ENCODE assay signal across 8 mouse cellular contexts in the genomic region with DNA sequence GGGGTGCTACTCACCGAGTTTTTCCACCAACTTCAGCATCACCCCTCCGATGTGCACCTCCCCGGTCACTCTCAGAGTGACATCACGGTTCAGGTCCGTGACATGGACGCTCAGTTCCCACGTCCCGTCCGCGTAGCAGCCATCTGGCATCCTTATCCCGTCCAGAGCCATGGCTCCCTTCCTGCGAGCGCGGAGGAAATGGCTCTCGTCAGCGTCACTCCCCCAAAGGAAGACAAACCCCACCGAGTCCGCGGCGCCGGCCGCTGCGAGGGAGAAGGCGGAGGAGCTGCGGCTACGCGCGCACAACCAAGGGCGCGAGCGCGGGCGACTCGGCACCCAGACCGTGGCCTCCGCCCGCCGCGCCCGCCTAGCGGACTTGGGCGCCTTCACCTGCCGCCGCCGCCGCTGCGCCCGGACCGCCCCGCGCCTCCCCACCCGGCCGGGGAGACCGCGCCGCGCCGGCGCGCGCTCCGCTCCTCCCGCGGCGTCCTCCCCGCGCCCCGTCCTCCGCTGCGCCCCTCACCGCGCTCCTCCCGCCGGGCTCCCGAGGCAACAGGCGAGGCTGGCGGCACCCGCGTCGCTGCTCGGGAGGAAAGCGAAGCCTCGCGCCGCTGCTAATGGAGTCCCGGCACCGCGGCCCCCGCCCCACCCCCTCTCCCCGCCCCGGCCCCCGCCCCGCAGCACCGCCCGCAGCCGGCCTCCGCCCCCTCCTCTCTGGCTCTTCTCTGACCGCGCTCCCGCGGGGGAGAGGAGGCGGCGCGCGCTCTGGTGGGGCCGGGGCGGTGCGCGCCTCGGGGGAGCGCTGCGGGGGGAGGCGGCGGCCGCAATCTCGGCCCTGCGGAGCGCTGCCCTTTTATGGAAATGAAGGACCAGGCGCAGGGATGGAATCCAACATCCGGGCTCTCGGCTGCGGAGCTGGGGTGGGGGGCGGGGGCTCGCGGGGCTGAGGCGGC. TPM values are rescaled to one million over a fixed set of nuclear protein-coding genes. Genes with fewer than 3 reads are reported as not detected.
A peak's percentile ranks its signal among the peaks of the same experiment; 100 is the strongest.
DNase-seq lines count a peak whose midpoint lies in the region; ATAC-seq and TF ChIP-seq lines count a peak whose summit lies in the region.

A gene (minus strand): TSS at position 708 of the 953 bp plus-strand sequence.

- H3K36me3 ChIP-seq in embryonic facial prominence, embryonic 13.5 days, result no peaks in the 10 kb centered on the region
- H3K36me3 ChIP-seq in heart, adult 2 months (ENCODE audit: control insufficient read depth, insufficient read depth, low read length), result peaks cover 26% of the 10 kb centered on the region
- no peaks in the 10 kb centered on the region for H3K36me3 ChIP-seq in limb, embryonic 13.5 days
- H3K36me3 ChIP-seq in midbrain, postnatal 0 days (ENCODE audit: insufficient read depth, low read length), result no peaks in the 10 kb centered on the region

- peaks cover 4% of the 10 kb centered on the region; the same call in 1 of the 2 replicates for H3K79me2 ChIP-seq in heart, adult 2 months (replicated peaks; ENCODE audit: control insufficient read depth, insufficient read depth, low read length)

- peak; percentile 79 for DNase-seq in layer of hippocampus, adult 11-12 months (ENCODE audit: low spot score)
- DNase-seq in layer of hippocampus, adult 9-10 months (ENCODE audit: low spot score), result no peak
- DNase-seq in heart, adult 2 months, result peak; percentile 93 to 95
- DNase-seq in kidney, adult 8-10 months, result peak; percentile 85 to 88
- peak; percentile 80 for DNase-seq in midbrain, postnatal 0 days (ENCODE audit: low spot score)
- DNase-seq in testis, postnatal 10 days (ENCODE audit: low spot score), result peak; percentile 92

- intact Hi-C loops in heart, adult 2 months (cut with DNase I), result loop anchor here (2.0 to 5.0 kb wide), 4 partner anchors 21 to 73 kb away; no protein-coding TSS in a partner anchor

- H3K27ac ChIP-seq in embryonic facial prominence, embryonic 13.5 days, result peak within 1 kb of the TSS; percentile 98
- peak within 1 kb of the TSS; percentile 99 for H3K27ac ChIP-seq in heart, adult 2 months
- H3K27ac ChIP-seq in limb, embryonic 13.5 days, result peak within 1 kb of the TSS; percentile 97
- peak within 1 kb of the TSS; percentile 86 for H3K27ac ChIP-seq in midbrain, postnatal 0 days (ENCODE audit: low read depth, low read length)

- H3K4me1 ChIP-seq in embryonic facial prominence, embryonic 13.5 days, result peaks cover 27% of the 10 kb centered on the region
- H3K4me1 ChIP-seq in heart, adult 2 months (ENCODE audit: control insufficient read depth, insufficient read depth, low read length), result peaks cover 7% of the 10 kb centered on the region
- H3K4me1 ChIP-seq in limb, embryonic 13.5 days, result peaks cover 33% of the 10 kb centered on the region
- peaks cover 10% of the 10 kb centered on the region for H3K4me1 ChIP-seq in midbrain, postnatal 0 days (ENCODE audit: insufficient read depth, low read length)

- H3K4me3 ChIP-seq in embryonic facial prominence, embryonic 13.5 days, result peak within 1 kb of the TSS; percentile 64
- peak within 1 kb of the TSS; percentile 76 for H3K4me3 ChIP-seq in heart, adult 2 months
- H3K4me3 ChIP-seq in limb, embryonic 13.5 days, result peak within 1 kb of the TSS; percentile 77
- H3K4me3 ChIP-seq in midbrain, postnatal 0 days (ENCODE audit: low read depth, low read length), result peak within 1 kb of the TSS; percentile 88

- 0 out of 2 replicates have a peak, but pooled peaks have one; percentile 3 for TF ChIP-seq CTCF in heart, adult 2 months (IDR thresholded peaks at IDR 0.05)
- TF ChIP-seq CTCF in midbrain, postnatal 0 days (IDR thresholded peaks at IDR 0.05), result no peak

- peak within 1 kb of the TSS; percentile 86 for H3K9ac ChIP-seq in embryonic facial prominence, embryonic 13.5 days
- peak within 1 kb of the TSS; percentile 96 for H3K9ac ChIP-seq in heart, adult 2 months (ENCODE audit: low read depth, low read length)
- H3K9ac ChIP-seq in limb, embryonic 13.5 days, result peak within 1 kb of the TSS; percentile 90
- peak within 1 kb of the TSS; percentile 70 for H3K9ac ChIP-seq in midbrain, postnatal 0 days (replicated peaks; ENCODE audit: low read length, poor library complexity, severe bottlenecking)

- H3K9me3 ChIP-seq in embryonic facial prominence, embryonic 13.5 days, result no peaks in the 10 kb centered on the region
- H3K9me3 ChIP-seq in limb, embryonic 13.5 days, result no peaks in the 10 kb centered on the region
- no peaks in the 10 kb centered on the region for H3K9me3 ChIP-seq in midbrain, postnatal 0 days (ENCODE audit: low read length)

- peak; percentile 66 for TF ChIP-seq POLR2A in heart, adult 2 months (IDR thresholded peaks at IDR 0.05; ENCODE audit: insufficient read depth, low read depth, low read length)

- peak; percentile 86 for ATAC-seq in embryonic facial prominence, embryonic 13.5 days (ENCODE audit: insufficient number of reproducible peaks, insufficient read depth, low FRiP score, low TSS enrichment, low read depth)
- ATAC-seq in limb, embryonic 13.5 days (ENCODE audit: low FRiP score, low read depth), result peak; percentile 88
- peak; percentile 88 for ATAC-seq in midbrain, postnatal 0 days (ENCODE audit: low FRiP score)

- peak within 1 kb of the TSS; percentile 63 for H3K4me2 ChIP-seq in embryonic facial prominence, embryonic 13.5 days
- peak within 1 kb of the TSS; percentile 78 for H3K4me2 ChIP-seq in limb, embryonic 13.5 days (replicated peaks)
- H3K4me2 ChIP-seq in midbrain, postnatal 0 days (ENCODE audit: low read depth, low read length, poor library complexity, severe bottlenecking), result peak within 1 kb of the TSS; percentile 65

- WGBS in embryonic facial prominence, embryonic 13.5 days, result 1% methylated on average over 100 of the region's 126 CpGs
- WGBS in heart, adult 2 months, result 1% methylated on average over 88 of the region's 126 CpGs
- under 1% methylated on average over 62 of the region's 126 CpGs for WGBS in limb, embryonic 13.5 days
- 1% methylated on average over 73 of the region's 126 CpGs for WGBS in midbrain, postnatal 0 days

- H3K27me3 ChIP-seq in embryonic facial prominence, embryonic 13.5 days, result no peaks in the 10 kb centered on the region
- H3K27me3 ChIP-seq in heart, adult 2 months (ENCODE audit: control insufficient read depth, insufficient read depth, low read length), result no peaks in the 10 kb centered on the region
- H3K27me3 ChIP-seq in limb, embryonic 13.5 days, result no peaks in the 10 kb centered on the region
- H3K27me3 ChIP-seq in midbrain, postnatal 0 days (ENCODE audit: insufficient read depth, low read length), result no peaks in the 10 kb centered on the region

- TF ChIP-seq EP300 in heart, adult 2 months (IDR thresholded peaks at IDR 0.05; ENCODE audit: insufficient read depth, low read depth, low read length), result peak; percentile 84; the same call in 1 of the 2 replicates

RNA-seq across cellular contexts. Expression of the gene that starts here (rescaled TPM):
- polyA plus RNA-seq in embryonic facial prominence, embryonic 13.5 days (2015; fragmentation: Nextera tagmentation; extraction: Ambion mirVana), result 119 and 127 TPM in 2 replicates
- total RNA-seq in heart, adult 2 months (2021), result 100 to 1,000 TPM; 230 to 250 TPM
- 80.7 and 175 TPM in 2 replicates for polyA plus RNA-seq in heart, adult 2 months (2012; rRNA removed)
- 138 and 147 TPM in 2 replicates for polyA plus RNA-seq in limb, embryonic 13.5 days (2015; fragmentation: Nextera tagmentation; extraction: Ambion mirVana)
- total RNA-seq in midbrain, postnatal 0 days (2014; rRNA removed), result 26.4 and 29.0 TPM in 2 replicates
- 66.7 and 70.0 TPM in 2 replicates for polyA plus RNA-seq in midbrain, postnatal 0 days (2015; fragmentation: Nextera tagmentation; extraction: Ambion mirVana)
